Mouse (Mus musculus) olfactory bulb, adult 2 months (tissue): ENCODE measurements around the gene Cyfip1.

Experiments
- CTCF ChIP-seq: fragments of 200-500 bp; IDR thresholded peaks from 2 replicates; pipeline ENCODE4 v1.5.1; 2012; ENCODE audit warnings: low read depth, mild to moderate bottlenecking, low read length, moderate library complexity; ENCODE audit not compliant: insufficient read depth
- POLR2A ChIP-seq: fragments of 200-500 bp; IDR thresholded peaks from 2 replicates; pipeline ENCODE4 v1.6.1; 2012; ENCODE audit warnings: mild to moderate bottlenecking, low read depth, low read length, moderate library complexity; ENCODE audit not compliant: insufficient read depth

DNA sequence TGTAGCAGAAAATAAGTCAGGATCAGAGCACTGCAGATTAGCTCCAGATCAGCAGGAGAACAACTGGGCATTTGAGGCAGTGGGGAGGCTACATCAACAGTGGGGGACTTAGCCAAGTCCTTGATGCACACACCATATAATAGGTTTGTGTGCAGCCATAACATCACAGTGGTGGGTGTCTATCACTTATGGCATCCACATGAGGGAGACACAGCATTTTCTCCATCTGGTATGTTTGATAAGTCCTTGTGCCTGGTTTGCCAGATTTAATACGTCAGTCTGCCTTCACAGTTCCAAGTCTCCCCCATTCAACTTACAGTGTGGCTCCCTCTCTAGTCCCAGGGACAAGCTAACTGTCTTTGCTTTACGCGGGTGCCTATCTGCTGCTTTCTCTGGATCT is 49.3 kb upstream of the Cyfip1 start:
- TF ChIP-seq CTCF: no peak
- no peak for TF ChIP-seq POLR2A
